Mouse (Mus musculus) spleen, adult 12 weeks (tissue): ENCODE results near the gene Crtc3.
A peak's percentile ranks its signal among the peaks of the same experiment; 100 is the strongest.

ENCODE experiments used
- DNase-seq: peaks from one replicate; pipeline ENCODE4 v3.0.0; 2022; ENCODE audit warnings: low spot score

Gene Crtc3

GRCm38 (mm10) chr7:80554180-80555021, 134.3 kb downstream of the Crtc3 start:
- peak; percentile 17 for DNase-seq

- no peak for DNase-seq
These were observed 140.0 kb downstream of the Crtc3 start for GRCm38 (mm10) chr7:80548513-80549260.

DNA sequence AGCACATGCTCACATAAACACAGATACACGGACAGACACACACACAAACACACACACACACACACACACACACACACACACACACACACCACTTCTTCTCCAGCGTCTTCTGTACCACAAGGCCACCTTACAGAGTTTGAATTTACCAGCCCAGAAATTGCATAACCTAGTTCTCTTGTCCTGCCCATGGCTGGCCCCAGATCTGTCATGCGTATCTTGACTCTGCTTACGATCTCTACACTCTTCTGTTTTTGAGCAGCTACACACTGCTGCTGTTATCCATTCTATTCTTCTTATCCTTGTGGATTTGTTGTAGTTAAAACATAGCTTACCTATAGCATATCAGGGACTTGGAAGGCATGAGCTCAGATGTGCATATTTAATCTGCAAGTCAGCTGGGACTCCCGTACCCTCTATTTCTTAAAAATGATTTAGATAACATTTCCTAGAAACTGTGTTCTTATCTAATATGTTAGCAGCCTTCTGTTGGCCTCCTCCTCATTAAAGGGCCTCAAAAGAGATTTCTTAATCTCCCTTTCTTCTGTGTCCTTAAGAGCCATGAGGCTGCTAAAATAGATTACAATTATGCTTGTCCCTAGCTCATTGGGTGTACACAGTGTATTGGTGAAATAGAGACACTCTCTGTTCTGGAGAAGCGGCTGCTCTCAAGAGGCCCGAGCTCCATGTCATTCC, 146.4 kb downstream of the Crtc3 start:
- DNase-seq = no peak

DNA sequence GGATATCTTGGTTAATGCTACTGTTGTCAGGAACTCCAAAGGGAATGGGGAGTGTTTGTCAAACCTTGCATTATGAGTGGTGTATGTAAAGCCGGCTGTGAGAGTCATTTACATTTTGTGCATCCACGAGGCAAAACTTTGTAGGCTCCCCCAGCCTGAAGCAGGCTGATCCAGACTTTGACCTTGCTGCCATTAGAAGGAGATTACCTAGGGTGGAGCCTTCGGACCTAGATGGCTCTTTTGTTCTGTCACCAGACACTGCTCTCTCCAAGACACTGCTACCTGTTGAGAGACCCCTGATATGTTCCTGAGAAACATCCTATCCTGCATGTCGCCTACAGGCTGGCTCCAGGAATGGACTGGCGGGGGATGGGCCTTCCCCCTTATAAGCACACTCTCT, 149.1 kb downstream of the Crtc3 start:
- no peak for DNase-seq
